Mouse (Mus musculus) forebrain, embryonic 10.5 days (tissue): ENCODE measurements around the gene Thap12. TPM values are rescaled to one million over a fixed set of nuclear protein-coding genes. Genes with fewer than 3 reads are reported as not detected.

Experiments
- DNase-seq: peaks from one replicate; pipeline ENCODE4 v3.0.0-alpha.2; 2017; ENCODE audit warnings: low spot score; ENCODE audit errors: extremely low spot score
- H3K27ac ChIP-seq: fragments of 300-500 bp; sonication (generic); 2 replicates; pipeline ENCODE4 v1.5.1; 2016; ENCODE audit warnings: mild to moderate bottlenecking
- H3K27me3 ChIP-seq: fragments of 300-500 bp; sonication (generic); 2 replicates; pipeline ENCODE4 v1.6.1; 2016; ENCODE audit warnings: mild to moderate bottlenecking; ENCODE audit not compliant: poor library complexity, severe bottlenecking
- H3K36me3 ChIP-seq: fragments of 300-500 bp; sonication (generic); replicated peaks from 2 replicates; pipeline ENCODE4 v1.6.1; 2016; ENCODE audit warnings: mild to moderate bottlenecking, moderate library complexity
- H3K4me1 ChIP-seq: fragments of 300-500 bp; sonication (generic); 2 replicates; pipeline ENCODE4 v1.6.1; 2016
- H3K4me3 ChIP-seq: fragments of 300-500 bp; sonication (generic); 2 replicates; pipeline ENCODE4 v1.5.1; 2016; ENCODE audit warnings: mild to moderate bottlenecking, moderate library complexity
- H3K9me3 ChIP-seq: fragments of 300-500 bp; sonication (generic); 2 replicates; pipeline ENCODE4 v1.6.1; 2016; ENCODE audit warnings: mild to moderate bottlenecking, moderate library complexity
- WGBS: fragments of 180-500 bp; shearing (Covaris S2); methylation state at CpG from one replicate; pipeline ENCODE4 v1.1.7; 2016; 5-methylcytosine and 5-hydroxymethylcytosine counted together
- polyA plus RNA-seq: library from polyadenylated mRNA; unstranded; fragments of >200 nt; fragmentation: Nextera tagmentation; extraction: Ambion mirVana; gene quantifications from 2 replicates; pipeline ENCODE4 v1.2.1, GENCODE M21; 2016

Thap12 gene
- polyA plus RNA-seq, 1 experiment from 2014 or later = 58.2 TPM

- no peak for DNase-seq
- H3K27ac ChIP-seq = no peak overlapping the region
- peaks cover 18% of the 10 kb centered on the region for H3K27me3 ChIP-seq
- no peaks in the 10 kb centered on the region for H3K9me3 ChIP-seq
- H3K4me1 ChIP-seq = peaks cover 25% of the 10 kb centered on the region
- no peak overlapping the region for H3K4me3 ChIP-seq
- WGBS = 79% methylated on average over 7 of the region's 7 CpGs
- H3K36me3 ChIP-seq = no peaks in the 10 kb centered on the region
These were observed 34.1 kb downstream of the Thap12 start for GRCm38 (mm10) chr7:98736780-98737550.

- 29% methylated on average over 5 of the region's 5 CpGs for WGBS
- H3K27ac ChIP-seq = no peak overlapping the region
- no peak for DNase-seq
These were observed 37.5 kb downstream of the Thap12 start for GRCm38 (mm10) chr7:98740363-98740762.

GRCm38 (mm10) chr7:98743312-98743711 is 40.4 kb downstream of the Thap12 start:
- WGBS = 7% methylated on average over 3 of the region's 3 CpGs
- Histone ChIP-seq H3K9me3 (no peaks in the 10 kb centered on the region), H3K27ac (no peak overlapping the region), H3K27me3 (peaks cover 9% of the 10 kb centered on the region), H3K4me3 (no peak overlapping the region), H3K36me3 (no peaks in the 10 kb centered on the region), H3K4me1 (peaks cover 19% of the 10 kb centered on the region)
- DNase-seq = peak; percentile 53

More at GRCm38 (mm10) chr7:98740363-98740762, 37.5 kb downstream of the Thap12 start:
- Histone ChIP-seq H3K9me3 (no peaks in the 10 kb centered on the region), H3K27me3 (peaks cover 25% of the 10 kb centered on the region), H3K36me3 (no peaks in the 10 kb centered on the region), H3K4me1 (peaks cover 19% of the 10 kb centered on the region), H3K4me3 (no peak overlapping the region)

GRCm38 (mm10) chr7:98750404-98750803 is 47.5 kb downstream of the Thap12 start:
- H3K4me1 ChIP-seq = peaks cover 17% of the 10 kb centered on the region
- no peak overlapping the region for H3K27ac ChIP-seq
- no peak for DNase-seq
- 73% methylated on average over 10 of the region's 10 CpGs for WGBS
- no peak overlapping the region for H3K4me3 ChIP-seq
- H3K27me3 ChIP-seq = 0 out of 2 replicates have a peak, but pooled peaks cover 9% of the 10 kb centered on the region
- H3K36me3 ChIP-seq = no peaks in the 10 kb centered on the region
- no peaks in the 10 kb centered on the region for H3K9me3 ChIP-seq

GRCm38 (mm10) chr7:98752680-98753079 is 49.8 kb downstream of the Thap12 start:
- H3K9me3 ChIP-seq = no peaks in the 10 kb centered on the region
- no peaks in the 10 kb centered on the region for H3K36me3 ChIP-seq
- no peak overlapping the region for H3K27ac ChIP-seq
- H3K27me3 ChIP-seq = peaks cover 11% of the 10 kb centered on the region
- WGBS = 88% methylated on average over 8 of the region's 8 CpGs
- no peak overlapping the region for H3K4me3 ChIP-seq
- no peak for DNase-seq
- H3K4me1 ChIP-seq = peaks cover 21% of the 10 kb centered on the region

GRCm38 (mm10) chr7:98756050-98756449 is 53.1 kb downstream of the Thap12 start:
- WGBS = 87% methylated on average over 11 of the region's 11 CpGs
- Histone ChIP-seq H3K27me3 (peaks cover 19% of the 10 kb centered on the region), H3K27ac (no peak overlapping the region), H3K4me3 (no peak overlapping the region), H3K4me1 (peaks cover 23% of the 10 kb centered on the region), H3K9me3 (no peaks in the 10 kb centered on the region), H3K36me3 (no peaks in the 10 kb centered on the region)
- no peak for DNase-seq

GRCm38 (mm10) chr7:98756556-98756955 is 53.7 kb downstream of the Thap12 start:
- Histone ChIP-seq H3K4me1 (peaks cover 23% of the 10 kb centered on the region), H3K9me3 (no peaks in the 10 kb centered on the region), H3K27ac (no peak overlapping the region), H3K27me3 (peaks cover 19% of the 10 kb centered on the region), H3K4me3 (no peak overlapping the region), H3K36me3 (no peaks in the 10 kb centered on the region)
- DNase-seq = no peak
- 83% methylated on average over 8 of the region's 8 CpGs for WGBS

GRCm38 (mm10) chr7:98760126-98760525 is 57.2 kb downstream of the Thap12 start:
- WGBS = 91% methylated on average over 5 of the region's 5 CpGs
- DNase-seq = no peak
- H3K9me3 ChIP-seq = no peaks in the 10 kb centered on the region
- H3K4me3 ChIP-seq = no peak overlapping the region
- H3K4me1 ChIP-seq = peaks cover 10% of the 10 kb centered on the region
- no peaks in the 10 kb centered on the region for H3K36me3 ChIP-seq
- no peak overlapping the region for H3K27ac ChIP-seq
- H3K27me3 ChIP-seq = peaks cover 19% of the 10 kb centered on the region

GRCm38 (mm10) chr7:98763911-98764310 is 61.0 kb downstream of the Thap12 start:
- no peak for DNase-seq
- H3K4me1 ChIP-seq = 0 out of 2 replicates have a peak, but pooled peaks cover 3% of the 10 kb centered on the region
- no peak overlapping the region for H3K4me3 ChIP-seq
- WGBS = 89% methylated on average over 10 of the region's 10 CpGs
- H3K27me3 ChIP-seq = peaks cover 7% of the 10 kb centered on the region; the same call in 1 of the 2 replicates
- H3K27ac ChIP-seq = no peak overlapping the region
- H3K36me3 ChIP-seq = no peaks in the 10 kb centered on the region
- no peaks in the 10 kb centered on the region for H3K9me3 ChIP-seq

- Histone ChIP-seq H3K4me1 (peaks cover 24% of the 10 kb centered on the region), H3K9me3 (no peaks in the 10 kb centered on the region), H3K27ac (no peak overlapping the region), H3K27me3 (peaks cover 26% of the 10 kb centered on the region), H3K4me3 (no peak overlapping the region), H3K36me3 (no peaks in the 10 kb centered on the region)
- WGBS = 79% methylated on average over 6 of the region's 6 CpGs
- no peak for DNase-seq
These were observed 64.4 kb downstream of the Thap12 start for GRCm38 (mm10) chr7:98767261-98767660.

Other genes starting within 250 kb of the Thap12 start
- gene Lrrc32, start 213.8 kb upstream of the Thap12 start, polyA plus RNA-seq = 4.7 and 4.8 TPM in 2 replicates
- gene Emsy, start 46.3 kb upstream of the Thap12 start, polyA plus RNA-seq = 40.6 and 43.0 TPM in 2 replicates
- gene Wnt11, start 132.0 kb downstream of the Thap12 start, polyA plus RNA-seq = 0.17 and 0.32 TPM in 2 replicates